Mouse (Mus musculus): Measurements from ENCODE around the gene 4833423E24Rik.

The 4833423E24Rik gene

DNA sequence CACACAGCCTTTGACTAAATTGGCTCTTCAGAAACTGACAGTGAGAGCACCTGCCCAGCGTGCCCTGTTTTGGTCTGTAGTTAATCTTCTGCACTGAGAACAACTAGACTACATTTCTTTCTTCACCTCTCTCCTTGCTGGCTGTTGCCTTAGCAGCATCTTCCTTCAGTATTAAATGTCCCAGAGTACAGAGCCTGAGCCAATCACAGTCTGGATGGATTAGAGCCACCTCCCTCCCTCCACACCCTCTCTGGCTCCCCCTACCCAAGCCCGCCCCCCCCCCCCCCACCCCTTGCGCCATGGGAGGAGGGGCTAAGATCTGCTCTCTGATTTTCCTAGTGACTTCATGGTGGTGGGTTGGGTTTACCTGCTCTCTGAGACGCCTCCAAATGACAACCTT is at the start of gene 4833423E24Rik:
TSS of gene 4833423E24Rik (minus strand) at position 146 of the 400 bp plus-strand sequence.
- DNase-seq (ENCODE audit: extremely low spot score, low read depth, low spot score): no peak

DNA sequence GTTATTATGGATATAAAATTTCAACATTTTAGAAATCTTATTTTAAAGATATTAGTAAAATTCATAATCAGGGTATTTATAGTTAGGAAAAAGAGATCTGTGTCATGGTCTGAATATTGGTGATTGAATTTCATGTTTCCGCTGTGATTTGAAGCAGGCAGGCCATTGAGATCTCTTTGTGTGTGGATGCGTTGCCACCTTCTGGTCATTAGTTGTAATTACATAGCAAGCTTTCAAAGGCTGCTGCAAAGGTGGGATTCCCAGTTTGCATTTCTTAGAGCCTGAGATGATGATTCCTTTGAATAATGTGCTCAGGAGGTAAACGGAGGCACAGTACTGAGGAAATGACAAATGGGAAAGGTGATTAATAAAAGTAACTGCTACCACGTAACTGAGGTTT is 42.4 kb upstream of the 4833423E24Rik start:
- DNase-seq (ENCODE audit: extremely low spot score, low read depth, low spot score): no peak

DNA sequence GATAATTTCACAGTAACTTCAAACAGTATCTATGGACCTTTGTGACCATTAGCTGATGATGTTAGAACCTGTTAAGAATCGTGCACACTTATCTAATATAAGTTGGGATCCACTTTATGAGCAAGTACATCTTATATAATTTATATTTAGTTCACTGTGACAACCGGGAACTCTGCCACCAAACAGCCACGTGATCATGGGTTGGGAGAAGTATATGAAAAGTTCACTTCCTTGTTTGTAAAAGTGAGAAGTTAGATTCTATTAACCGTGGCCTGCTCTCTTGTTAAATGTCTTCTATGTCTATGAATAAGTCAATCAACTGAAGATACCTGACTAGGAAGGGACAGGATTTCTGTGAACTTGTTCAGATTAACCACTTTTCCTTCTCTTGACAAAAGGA is 41.4 kb upstream of the 4833423E24Rik start:
- no peak for DNase-seq (ENCODE audit: extremely low spot score, low read depth, low spot score)

DNA sequence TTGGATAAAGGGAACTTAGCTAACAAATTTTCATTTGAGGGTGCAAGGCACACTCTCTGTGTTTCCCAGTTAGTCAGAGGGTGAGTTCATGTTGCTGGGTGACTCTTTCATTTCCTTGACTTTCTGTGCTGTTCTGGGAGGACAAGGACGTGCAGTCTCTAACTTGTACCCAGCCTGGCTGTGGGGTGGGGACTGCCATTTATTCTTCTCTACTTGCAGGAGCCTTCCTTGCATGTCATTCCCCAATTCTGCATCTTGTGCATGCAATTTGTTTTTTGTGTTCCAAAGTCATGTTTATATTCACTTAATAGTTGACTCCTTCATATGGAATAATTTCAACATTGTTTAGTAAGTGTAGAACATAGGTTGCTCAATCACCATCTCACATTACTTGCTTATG is 36.0 kb upstream of the 4833423E24Rik start:
- no peak for DNase-seq (ENCODE audit: extremely low spot score, low read depth, low spot score)

DNA sequence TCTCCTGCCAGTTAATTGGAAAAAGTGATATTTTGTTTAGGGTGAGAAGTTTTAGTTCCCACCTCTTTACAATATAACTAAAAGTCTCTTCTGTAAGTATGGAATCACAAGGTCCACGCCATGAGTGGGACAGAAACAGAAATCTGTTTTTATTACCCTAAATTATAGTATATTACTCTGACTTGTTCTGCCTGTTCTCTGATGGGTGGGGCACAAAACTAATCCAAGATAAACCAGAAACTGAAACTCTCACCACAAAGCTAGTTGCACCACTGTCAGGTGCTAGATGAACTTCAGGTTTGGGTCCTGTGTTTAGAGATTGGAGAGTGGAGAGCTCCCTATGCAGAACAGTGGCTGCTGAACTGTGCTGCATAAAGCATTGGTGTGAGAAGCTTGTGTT is 15.1 kb upstream of the 4833423E24Rik start:
- DNase-seq (ENCODE audit: extremely low spot score, low read depth, low spot score): no peak

DNA sequence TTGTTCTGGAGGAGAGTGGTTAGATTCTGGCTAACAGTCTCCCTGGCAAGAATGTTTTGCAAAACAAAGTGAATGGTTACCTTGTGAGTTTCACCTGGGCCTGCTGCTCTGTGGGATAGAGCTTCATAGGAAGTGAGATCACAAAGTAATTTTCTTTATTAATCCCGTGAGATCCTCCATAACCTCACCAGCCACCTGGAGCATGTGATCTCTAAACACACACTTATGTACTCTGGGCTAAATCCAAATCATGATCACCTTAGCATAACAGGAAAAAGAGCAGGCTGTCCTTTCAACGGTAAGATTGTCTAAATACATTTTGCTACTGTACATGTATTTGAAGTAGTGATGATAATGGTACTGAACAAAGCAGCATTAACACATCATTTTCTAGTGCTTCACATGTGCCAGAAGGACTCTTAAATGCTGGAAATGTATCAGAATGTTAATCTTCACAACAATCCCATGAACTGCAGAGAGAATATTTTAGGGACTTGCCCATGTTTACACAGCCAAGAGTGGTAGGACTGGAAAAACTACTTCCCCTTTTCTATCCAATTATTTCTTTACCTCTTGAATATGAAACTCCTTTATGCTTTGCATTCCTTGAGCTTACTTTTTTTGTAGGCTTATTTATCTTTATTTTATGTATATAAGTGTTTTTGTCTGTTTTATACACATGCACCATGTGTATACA is 13.4 kb upstream of the 4833423E24Rik start:
- DNase-seq (ENCODE audit: extremely low spot score, low read depth, low spot score): no peak

- no peak for DNase-seq (ENCODE audit: extremely low spot score, low read depth, low spot score)
Observed at GRCm38 (mm10) chr2:85522859-85523489, 4.2 kb upstream of the 4833423E24Rik start.

DNA sequence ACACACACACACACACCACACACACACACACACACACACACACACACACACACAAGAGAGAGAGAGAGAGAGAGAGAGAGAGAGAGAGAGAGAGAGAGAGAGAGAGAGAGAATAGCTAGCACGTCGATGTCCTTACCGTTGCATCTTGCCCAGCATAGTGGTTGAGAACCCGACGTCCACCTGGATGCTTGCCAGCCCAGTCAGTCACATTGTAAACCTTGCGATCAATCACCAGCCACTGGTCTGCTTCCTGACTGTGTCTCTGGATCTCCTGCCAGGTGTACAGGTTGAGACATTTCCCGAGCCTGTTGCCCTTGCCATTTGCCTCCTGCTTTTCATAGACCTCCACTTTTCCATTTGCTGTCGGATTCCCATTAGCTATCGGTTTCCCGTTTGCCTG is 532 bp downstream of the 4833423E24Rik start:
- no peak for DNase-seq (ENCODE audit: extremely low spot score, low read depth, low spot score)

DNA sequence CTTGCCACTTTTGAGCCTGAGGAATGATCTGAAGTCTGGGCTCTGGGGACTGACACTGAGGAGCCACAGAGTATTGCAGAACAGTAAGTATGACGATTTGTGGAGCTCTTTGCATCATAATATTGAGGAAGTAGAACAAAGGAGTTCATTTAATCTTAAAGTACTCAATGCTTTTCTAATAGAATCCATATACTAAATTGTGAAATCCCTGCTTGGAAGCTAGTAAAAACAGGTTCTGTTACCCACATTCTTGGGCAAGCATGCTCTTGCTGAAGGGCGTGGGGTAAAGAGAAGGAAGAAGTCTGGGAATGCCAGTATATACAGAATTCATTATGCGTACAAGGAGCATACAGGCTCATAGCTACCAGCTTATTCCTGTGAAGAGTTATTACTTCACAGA is 8.4 kb downstream of the 4833423E24Rik start:
- DNase-seq (ENCODE audit: extremely low spot score, low read depth, low spot score): no peak

DNA sequence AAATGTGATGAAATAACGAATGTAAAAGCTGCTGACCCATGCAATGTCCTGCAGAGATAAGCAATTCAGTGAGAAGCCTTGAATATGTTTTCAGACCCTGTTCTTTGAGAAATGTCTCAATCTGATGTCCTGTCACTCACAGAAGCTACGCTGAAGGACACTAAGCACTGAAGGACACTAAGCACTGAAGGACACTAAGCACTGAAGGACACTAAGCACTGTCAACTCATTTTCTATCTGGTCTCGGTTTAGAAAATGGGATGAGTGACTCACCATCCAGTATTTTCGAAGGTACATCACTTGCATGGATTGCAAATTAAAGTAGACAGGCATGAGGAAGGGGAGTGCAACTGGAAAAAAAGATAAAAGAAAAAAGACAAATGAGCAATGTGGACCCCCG is 28.4 kb downstream of the 4833423E24Rik start:
- DNase-seq (ENCODE audit: extremely low spot score, low read depth, low spot score): no peak

DNA sequence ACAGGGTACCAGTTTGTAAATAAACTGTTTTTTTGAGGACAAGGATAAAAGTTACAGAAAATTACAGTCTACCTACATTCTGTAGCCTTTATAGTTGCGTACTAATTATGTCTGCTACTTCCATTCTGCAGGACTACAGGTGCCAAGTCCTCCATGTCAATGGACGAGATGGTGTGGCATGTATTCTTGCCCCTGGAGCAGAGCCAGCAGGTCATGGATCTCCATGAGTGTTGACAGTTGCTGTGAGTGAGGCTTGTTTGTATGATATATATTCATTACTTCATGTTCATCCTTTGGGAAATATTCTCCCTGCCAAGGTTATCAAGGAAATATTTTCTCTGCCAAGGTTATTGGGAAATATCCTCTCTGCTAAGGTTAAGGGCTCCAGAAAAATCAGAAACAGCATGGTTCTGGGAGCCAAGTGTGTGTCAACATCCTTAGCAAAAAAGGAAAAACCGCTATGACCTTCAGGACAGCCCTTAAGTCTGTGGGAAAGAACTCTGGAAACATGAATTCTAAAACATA is 52.0 kb downstream of the 4833423E24Rik start:
- DNase-seq (ENCODE audit: extremely low spot score, low read depth, low spot score): no peak

- no peak for DNase-seq (ENCODE audit: extremely low spot score, low read depth, low spot score)
Observed at GRCm38 (mm10) chr2:85443539-85443938, 75.3 kb downstream of the 4833423E24Rik start, which contains the start of gene Olfr995. TSS of gene Olfr995 (minus strand) at chr2:85443639.

GRCm38 (mm10) chr2:85442546-85442945 is 76.3 kb downstream of the 4833423E24Rik start:
- no peak for DNase-seq (ENCODE audit: extremely low spot score, low read depth, low spot score)

DNA sequence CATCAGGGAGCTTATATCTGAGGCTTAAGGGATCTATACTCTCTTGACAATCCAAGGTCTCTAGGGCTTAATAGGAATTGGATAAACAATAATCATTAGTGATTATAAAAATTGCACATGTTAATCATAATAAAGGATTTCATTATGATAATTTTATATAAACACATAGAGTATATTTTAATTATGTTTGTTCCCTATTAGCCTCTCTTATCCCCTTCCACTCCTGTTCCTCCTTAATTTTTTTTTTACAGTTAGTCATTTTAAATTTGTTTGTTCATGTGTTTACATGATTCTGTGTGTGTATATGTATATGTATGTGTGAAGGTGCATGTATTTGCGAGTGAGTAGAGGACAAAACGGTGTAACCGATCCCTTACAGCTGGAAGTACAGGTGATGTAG is 82.5 kb downstream of the 4833423E24Rik start, which contains the start of gene Olfr994:
TSS of gene Olfr994 (minus strand) at position 101 of the 400 bp plus-strand sequence.
- DNase-seq (ENCODE audit: extremely low spot score, low read depth, low spot score): no peak
